ENCODE assay signal across 25 mouse cellular contexts in the genomic region with DNA sequence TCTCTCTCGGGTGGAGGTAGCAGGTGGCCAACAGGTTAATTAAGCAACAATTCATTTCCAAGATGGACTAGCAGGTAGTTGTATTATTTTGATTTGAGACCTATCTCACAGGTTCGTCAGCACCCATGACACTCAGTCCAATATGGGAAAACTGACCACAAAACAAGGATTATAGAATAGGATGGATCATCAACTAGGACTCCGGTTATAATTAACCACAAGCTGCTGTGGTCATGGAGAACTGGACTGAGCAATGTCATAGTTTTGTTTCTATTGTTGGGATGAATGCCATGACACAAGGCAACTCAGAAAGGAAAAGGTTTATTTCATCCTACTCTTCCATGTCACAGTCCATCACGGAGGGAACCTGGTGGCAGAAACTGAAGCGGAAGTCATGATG.
"Had no signal": no experiment of that assay in that cellular context is flagged by ENCODE, and none has a peak within 500 bp of the region (broad histone marks: within the 10 kb centered on the region; RNA-seq: fewer than 3 reads in every experiment).

No protein-coding gene starts in this region.

- H3K4me3 ChIP-seq: heart, adult 2 months; heart, embryonic 12.5 days; heart, embryonic 15.5 days; hindbrain, embryonic 12.5 days; intestine, embryonic 15.5 days; kidney, embryonic 15.5 days; layer of hippocampus, adult 2 months; left cerebral cortex, adult 2 months; limb, embryonic 10.5 days; limb, embryonic 12.5 days; liver, embryonic 13.5 days; liver, embryonic 15.5 days had no signal

- H3K4me1 ChIP-seq: intestine, embryonic 15.5 days; liver, embryonic 15.5 days had no signal

- H3K27ac ChIP-seq: heart, embryonic 15.5 days; hindbrain, embryonic 12.5 days; hindbrain, embryonic 14.5 days; intestine, embryonic 15.5 days; kidney, embryonic 15.5 days; layer of hippocampus, adult 2 months; left cerebral cortex, adult 2 months; limb, embryonic 10.5 days; limb, embryonic 12.5 days; liver, embryonic 13.5 days; liver, embryonic 15.5 days had no signal

- H3K4me2 ChIP-seq: heart, embryonic 12.5 days; heart, embryonic 15.5 days; hindbrain, embryonic 12.5 days; hindbrain, embryonic 14.5 days; intestine, embryonic 15.5 days; kidney, embryonic 15.5 days; limb, embryonic 12.5 days; liver, embryonic 11.5 days; liver, embryonic 13.5 days; liver, embryonic 15.5 days had no signal

- H3K27me3 ChIP-seq: heart, embryonic 12.5 days; heart, embryonic 15.5 days; hindbrain, embryonic 12.5 days; intestine, embryonic 15.5 days; kidney, embryonic 15.5 days; limb, embryonic 12.5 days; liver, embryonic 13.5 days; liver, embryonic 15.5 days had no signal

- ATAC-seq: hindbrain, embryonic 16.5 days; intestine, postnatal 0 days had no signal

- H3K36me3 ChIP-seq: heart, embryonic 15.5 days; hindbrain, embryonic 12.5 days; intestine, embryonic 15.5 days; kidney, embryonic 15.5 days; limb, embryonic 10.5 days; limb, embryonic 12.5 days; liver, embryonic 13.5 days; liver, embryonic 15.5 days had no signal

- H3K9ac ChIP-seq: heart, embryonic 12.5 days; heart, embryonic 15.5 days; hindbrain, embryonic 12.5 days; hindbrain, embryonic 14.5 days; intestine, embryonic 15.5 days; kidney, embryonic 15.5 days; limb, embryonic 12.5 days; liver, embryonic 13.5 days; liver, embryonic 15.5 days; liver, postnatal 0 days had no signal

- H3K9me3 ChIP-seq: heart, embryonic 12.5 days; heart, embryonic 15.5 days; hindbrain, embryonic 12.5 days; intestine, embryonic 15.5 days; kidney, embryonic 15.5 days; limb, embryonic 10.5 days; limb, embryonic 12.5 days; liver, embryonic 13.5 days; liver, embryonic 15.5 days had no signal

- DNase-seq: gastrocnemius, postnatal 14 days; gastrocnemius, postnatal 36 days; heart, adult 11 months; heart, adult 2 months; heart, postnatal 14 days; heart, postnatal 36 days; kidney, postnatal 10 days; liver; liver, embryonic 13.5 days; liver, postnatal 0 days; lung, adult 2 months had no signal
